Mouse (Mus musculus) right cerebral cortex, postnatal 25 days (tissue): ENCODE measurements at regions not wholly inside any gene's neighbourhood (a gene's known extent, or its start where the extent isn't known, plus 50 kb on each side); places are given as distances from the start of the nearest gene placed in this dataset.

Source experiments
- DNase-seq: peaks from one replicate; pipeline ENCODE4 v3.0.0; 2022

DNA sequence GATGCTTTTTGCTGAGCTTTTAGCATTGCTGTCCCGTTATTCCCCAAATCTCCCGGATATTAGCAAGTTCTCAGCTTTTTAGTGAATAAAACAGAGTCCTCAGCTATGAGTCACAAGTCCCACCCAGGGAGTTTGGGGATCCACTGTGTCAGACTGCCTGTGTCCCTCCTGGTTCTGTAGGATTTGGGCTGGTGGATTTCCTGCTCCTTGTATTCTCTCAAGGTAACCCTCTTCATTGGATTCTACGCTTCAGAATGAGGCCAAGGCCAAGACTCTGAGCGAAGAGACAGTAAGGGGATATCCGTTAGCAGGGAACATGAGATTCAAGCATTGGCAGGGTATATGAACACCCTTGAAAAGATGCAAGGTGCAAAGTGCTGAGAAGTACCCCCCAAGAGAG, 90.9 kb upstream of the Myocd start:
- DNase-seq = no peak

- DNase-seq = peak; percentile 18
Observed at GRCm38 (mm10) chr11:65358908-65359307, 89.1 kb upstream of the Myocd start.

GRCm38 (mm10) chr11:65352516-65352915, 82.7 kb upstream of the Myocd start:
- DNase-seq = no peak

DNA sequence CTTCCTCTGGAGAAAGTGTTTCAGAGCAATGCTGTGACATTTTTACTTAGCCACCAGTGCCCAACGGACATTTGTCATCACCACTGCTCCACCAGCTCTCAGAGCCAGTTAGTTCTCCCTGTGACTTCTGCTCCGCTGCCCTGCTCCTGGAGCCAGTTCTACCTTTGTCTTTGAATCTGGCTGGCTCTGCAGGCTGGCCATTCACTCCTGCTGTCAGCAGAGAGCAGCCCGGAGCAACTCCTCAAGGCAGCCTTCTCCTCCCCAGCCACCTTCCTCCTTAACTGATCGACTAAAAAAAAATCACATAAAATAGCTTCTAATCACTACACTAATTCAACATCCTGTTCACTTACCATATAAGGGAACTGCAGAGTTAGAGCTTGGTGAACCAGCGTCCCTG, 79.2 kb upstream of the Myocd start:
- no peak for DNase-seq

- no peak for DNase-seq
Observed at GRCm38 (mm10) chr11:65341683-65342440, 72.1 kb upstream of the Myocd start.

DNA sequence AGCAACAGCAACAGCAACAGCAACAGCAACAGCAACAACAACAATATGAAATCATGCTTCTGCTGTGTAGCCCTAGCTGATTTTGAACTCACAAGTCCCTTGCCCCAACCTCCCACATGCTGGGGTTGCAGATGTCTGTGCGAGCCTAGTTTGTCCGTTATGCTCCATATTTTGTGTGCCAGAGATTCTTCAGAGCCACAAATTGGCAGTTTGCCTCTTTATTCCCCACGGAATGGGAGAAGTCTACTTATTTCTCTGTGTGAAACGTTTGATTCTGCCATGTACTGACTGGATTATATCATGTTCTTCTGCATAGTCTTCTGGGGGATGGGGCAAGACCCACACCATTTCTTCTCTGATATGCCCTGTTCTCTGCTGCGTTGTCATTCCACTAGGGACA, 64.5 kb upstream of the Myocd start:
- no peak for DNase-seq

DNA sequence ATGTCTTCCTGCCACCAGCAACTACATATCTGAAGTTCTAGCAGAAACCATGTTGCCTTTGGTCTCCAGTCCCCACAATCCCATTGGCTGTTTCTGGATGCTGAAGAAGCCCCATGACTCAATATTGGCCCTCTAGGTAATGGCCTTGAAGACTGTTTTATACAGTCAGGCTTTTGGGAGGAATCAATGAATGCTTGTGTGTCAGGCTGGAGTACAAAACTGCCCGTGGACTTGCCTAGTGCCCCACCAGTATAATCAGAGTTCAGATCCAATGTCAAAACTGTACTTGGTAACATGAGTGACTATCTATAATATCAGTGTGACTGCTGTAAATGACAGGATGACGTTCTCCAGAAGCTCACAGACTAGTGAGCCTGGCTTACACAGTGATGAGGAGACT, 63.3 kb upstream of the Myocd start:
- DNase-seq = no peak

- no peak for DNase-seq
Observed at GRCm38 (mm10) chr11:65322877-65323440, 53.2 kb upstream of the Myocd start.
